Mouse (Mus musculus) urinary bladder, postnatal 4 days (tissue): ENCODE data around the gene Cx3cr1.
A peak's percentile ranks its signal among the peaks of the same experiment; 100 is the strongest.

Experiments
- DNase-seq, 2 experiments: peaks; one replicate each; pipeline ENCODE4 v3.0.0; 2021 to 2022; ENCODE audit warnings: low spot score in 2 of 2

Gene Cx3cr1

DNA sequence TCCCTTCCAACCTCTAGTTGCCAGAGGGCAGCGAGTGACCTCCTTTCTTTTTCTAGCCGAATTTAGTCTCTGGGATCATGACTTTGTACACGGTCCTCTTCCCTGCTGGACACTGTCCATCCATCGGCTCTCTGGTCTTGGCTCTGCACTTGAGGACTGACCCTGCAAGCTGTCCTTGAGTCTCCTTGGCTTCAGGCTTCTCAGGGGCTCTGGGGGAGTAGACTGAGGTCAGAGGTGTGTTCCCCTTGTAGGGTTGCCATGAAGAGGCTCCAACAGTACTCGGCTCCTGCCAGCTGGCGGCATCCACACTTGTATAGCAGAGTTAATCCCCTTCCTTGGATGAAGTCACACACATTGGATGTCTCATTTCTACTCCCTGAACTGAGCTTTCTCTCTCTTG is 70.0 kb downstream of the Cx3cr1 start:
- DNase-seq, result peak in 1 of 2 experiments; percentile 63

DNA sequence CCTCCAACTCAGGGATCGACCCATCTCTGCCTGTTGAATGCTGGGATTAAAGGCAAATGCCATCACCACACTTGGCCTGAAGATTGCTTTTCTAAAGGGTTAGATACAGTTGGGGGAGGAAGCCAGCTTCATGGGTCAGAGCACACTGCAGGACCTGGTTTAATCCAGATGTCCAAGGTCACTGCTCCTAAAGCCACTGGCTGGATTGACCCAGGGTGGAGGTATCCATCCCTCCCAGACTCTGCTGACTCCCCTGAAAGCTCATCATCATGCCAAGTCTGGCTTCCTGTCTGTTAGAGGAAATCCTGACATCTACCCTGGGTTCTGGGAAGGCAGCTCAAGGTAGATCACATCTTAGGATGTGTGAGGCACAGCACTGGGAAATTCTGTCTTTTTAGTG is 70.9 kb downstream of the Cx3cr1 start:
- DNase-seq, result no peak

DNA sequence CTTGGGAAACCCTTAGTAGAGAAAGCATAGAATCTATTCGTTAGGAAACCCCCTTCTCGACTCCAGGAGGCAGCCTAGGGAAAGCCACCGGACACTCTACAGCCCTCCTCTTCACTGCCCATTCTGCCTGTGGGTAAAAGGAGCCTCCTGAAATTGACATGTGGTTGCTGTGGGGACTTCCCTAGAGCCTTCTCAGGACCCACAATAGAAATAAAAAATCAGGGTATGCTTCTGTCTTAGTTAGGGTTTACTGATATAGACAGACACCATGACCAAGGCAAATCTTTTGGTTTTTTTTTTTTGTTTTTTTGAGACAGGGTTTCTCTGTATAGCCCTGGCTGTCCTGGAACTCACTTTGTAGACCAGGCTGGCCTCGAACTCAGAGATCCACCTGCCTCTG is 73.6 kb downstream of the Cx3cr1 start:
- no peak for DNase-seq

DNA sequence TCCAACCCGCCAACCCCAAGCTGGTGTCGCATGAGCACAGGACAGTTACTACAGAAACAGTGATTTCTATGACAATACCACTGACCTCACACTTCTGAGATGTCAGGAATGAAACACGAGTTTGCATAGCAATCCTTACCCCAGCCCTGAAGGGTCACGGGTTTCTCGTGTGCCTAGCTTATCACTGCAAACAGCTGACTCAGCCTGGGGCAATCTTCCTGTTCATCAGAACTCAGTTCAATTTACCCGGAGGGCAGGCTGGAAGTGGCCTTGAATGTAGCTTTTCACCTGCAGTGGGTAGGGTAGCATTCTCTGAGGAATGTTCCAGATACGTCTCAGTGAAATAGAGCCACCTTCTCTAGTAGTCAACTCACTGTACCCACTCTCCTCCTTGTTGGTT is 75.5 kb downstream of the Cx3cr1 start:
- no peak for DNase-seq

DNA sequence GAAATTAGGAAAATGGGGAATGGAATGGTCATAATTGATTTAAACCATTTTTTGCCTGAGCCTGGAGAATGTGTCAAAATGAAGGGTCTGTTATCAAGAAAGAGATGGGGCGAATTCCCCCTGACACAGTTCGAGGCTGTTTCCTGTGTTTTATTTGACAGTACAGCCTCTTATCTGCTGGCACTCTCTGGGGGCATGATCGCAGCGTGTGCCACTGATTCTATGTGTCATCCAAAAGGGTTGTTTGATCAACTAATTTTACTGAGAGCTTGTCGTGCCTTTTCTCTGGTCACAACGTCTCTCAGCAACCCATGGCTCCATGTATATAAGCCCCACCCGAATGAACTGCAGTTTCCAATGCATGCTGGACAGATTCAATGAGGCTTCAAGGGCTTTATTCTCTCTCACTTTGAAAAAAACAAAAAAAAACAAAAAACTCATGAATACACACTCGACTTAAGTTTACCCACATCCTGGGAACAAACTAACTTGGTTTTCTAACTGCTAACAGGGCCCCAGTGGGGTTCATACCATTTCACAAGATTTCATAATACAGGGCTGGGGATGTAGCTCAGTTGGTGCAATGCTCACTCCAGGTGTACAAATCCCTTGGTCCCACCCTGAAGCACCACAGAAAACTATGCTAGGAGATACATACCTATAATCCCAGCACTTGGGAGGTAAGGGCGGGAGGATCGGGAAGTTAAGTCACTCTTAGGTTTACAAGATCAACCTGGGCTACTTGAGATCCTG is 76.4 kb downstream of the Cx3cr1 start:
- no peak for DNase-seq

DNA sequence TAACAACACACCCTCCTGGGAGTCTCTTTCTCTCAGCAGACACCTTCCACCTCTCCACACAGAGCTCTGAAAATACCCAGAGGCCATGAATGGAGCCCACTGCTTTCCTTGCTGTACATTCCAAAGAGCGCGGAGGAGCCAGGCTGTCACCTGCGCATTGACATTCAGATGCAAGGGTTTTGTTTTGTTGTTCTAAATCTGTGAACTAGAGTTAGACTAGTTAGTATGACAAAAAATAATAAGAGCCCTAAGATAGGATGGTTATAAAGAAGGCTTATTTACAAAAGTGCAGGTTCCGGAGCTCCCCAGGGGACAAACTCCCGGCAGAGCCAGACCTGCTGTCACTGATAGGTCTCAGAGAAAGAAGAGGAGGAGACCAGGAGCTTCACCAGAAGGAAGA is 78.4 kb downstream of the Cx3cr1 start:
- no peak for DNase-seq

DNA sequence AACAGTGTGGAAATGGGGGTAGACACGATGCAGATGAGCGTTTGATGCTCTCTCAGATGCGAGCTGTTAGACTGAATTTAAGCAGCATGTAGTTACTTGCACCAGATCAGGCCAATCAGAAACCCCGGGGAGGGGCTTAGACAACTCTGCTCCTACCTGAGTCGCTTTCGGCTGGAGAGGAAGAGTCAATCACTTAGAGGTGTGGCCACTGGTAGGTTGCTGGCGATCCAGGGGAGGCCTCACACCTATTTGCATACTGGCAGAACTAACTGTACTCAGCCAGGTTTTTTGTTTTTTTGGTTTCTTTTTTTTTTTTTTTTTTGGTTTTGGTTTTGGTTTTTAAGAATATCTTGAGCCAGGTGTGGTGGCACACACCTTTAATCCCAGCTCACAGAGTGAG is 81.4 kb downstream of the Cx3cr1 start:
- no peak for DNase-seq

DNA sequence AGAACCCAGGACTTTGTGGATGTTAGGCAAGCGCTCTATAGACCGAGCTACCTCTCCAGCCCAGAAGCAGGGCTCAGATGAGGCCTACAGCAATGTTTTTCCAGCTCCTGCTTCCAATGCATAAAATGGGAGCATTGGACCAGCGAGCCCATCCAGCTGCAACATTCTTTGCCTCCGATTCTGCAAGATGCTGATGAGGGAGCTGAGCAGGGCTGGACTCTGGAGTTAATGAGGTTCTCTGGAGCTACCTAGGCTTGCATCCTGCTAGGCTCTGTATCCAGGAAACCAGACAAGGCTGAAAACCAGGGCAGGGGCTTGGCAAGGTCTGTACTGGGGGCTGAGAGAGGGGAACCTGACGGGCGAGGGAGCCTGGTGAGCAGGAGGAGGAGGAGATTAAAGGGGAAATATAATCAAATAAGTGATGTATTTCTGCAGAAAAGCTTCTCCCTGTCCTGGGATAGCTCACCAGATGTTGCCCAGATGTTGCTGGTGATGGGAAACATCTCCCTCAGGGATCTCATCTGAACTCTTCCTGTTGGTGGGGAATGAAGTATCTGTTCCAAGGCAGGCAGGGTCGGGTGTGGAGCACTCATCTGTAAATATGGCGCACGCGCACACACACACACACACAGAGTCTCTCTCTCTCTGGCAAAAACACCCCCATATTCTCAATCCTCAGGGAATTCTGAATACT is 83.7 kb downstream of the Cx3cr1 start:
- no peak for DNase-seq

DNA sequence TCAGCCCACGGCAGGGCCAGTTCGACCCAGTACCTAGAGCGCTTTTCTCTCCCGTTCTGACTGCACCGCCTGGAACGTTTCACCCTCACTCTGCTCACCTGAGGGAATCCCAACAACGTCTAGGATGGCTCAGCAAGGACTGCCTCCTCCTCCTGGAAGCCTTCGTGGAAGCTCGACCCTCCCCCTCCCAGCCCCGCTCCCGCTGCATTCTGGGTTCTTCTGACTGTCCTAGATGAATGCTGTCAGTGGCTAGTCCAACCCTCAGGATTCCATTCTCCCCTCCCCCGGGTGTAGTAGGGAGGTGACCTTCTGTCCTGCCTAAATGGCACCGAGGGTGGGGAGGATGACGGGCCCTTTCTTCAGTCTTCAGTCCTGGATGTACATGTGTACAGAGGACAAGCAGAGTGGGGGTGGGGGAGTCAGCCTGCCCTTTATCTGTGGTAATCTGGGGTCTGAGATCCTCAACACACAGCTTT is 85.1 kb downstream of the Cx3cr1 start, which contains the start of gene Csrnp1:
Csrnp1 (minus strand) TSS at position 123 of the 476 bp plus-strand sequence.
- DNase-seq, result no peak

DNA sequence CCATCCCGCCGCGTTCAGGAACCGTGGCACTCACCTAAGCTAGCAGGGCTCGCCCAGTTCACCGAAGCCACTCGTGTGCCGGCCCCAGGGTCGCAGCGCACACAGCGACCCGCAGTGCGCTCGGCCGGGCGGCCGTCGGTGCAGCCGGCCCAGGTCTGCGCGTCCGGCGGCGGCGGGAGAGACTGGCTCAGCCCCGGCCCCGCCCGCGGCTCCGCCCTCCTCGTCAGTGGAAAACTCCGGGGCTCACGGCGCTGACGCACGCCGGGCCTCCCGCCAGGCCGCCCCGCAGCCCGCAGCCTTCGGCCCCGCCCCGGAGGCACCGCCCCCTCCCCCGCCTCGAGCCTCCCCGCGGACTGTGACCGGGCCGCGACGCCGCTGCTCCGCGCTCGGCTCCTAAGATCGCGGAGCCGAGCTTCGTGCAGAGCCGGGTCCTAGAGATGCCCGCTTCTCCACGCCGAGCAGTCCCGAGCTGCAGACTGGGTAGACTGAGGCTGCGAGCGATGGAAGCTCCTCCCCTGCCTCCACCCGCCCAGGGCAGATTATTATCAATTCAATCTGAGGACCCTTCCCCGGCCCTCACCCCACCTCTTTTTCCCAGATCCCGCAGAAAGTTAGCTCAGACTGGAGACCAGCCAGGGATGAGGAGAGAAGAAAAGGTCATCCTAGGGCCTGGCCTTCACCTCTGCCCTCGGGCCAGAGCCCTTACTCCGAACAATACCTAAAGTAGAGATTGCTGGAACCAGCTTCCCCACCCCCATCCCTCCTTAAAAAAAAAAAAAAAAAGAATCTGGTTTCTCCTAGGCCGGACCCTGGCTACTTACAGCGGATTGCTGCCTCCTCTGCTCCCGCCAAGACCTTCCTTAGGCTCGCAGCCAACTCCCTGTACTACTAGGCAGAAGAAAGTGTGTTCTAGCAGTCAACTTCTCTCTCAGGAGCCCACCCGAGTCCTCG is 85.8 kb downstream of the Cx3cr1 start:
- DNase-seq, result peak; percentile 88

DNA sequence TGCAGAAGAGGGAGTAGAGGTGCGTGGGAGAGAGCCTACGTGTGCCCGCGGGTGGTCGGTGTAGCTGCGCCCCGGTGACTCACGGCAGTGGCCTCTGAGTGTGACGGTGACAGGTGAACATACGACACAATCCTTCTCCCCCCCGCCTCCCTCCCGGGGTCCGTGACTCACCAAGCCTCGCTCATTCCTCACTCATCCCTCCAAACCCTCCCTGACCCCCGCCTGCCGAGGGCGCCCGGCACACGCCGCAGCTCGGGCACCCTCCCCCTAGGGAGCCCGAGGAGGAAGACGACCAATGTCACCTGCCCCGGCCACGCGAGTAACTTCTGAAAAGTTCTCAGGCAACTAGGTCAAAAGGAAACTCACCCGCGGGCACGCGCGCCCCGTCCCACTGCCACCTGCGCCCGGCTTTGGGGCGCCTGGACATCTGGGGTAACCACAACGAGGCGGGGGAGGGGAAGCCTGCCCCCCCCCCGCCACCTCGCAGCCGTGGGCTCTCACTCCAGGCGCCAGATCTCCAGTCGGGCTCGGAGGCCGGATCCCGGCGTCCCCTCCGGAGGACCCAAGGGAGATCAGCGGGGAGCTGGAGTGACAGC is 86.6 kb downstream of the Cx3cr1 start:
- peak in 1 of 2 experiments; percentile 52 for DNase-seq

DNA sequence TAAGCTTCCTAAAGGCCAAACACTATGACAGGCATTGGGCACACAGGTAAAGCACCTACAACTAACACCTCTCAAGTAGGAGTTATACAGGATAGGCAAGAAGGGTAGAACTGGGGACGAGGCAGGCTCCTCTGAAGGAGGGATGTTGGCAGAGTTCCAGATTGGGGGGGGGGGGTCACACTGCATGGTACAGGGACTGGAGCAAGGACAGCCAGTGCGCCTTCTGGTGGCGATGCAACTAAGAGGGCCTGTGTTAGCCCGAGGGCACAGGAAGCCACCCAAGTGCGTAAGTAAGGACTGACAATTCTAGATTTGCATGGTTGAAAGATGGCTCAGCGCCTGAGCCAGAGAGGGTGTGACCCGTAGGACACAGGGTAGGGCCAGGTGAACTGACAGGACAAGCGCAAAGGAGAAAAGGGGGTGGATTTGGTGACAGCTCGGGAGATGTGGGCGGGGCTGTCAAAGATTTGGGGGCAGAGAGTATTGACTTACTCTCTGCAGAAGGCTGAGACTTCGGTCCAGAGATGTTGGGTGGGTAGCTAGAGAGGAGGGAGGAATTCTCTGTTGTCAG is 87.4 kb downstream of the Cx3cr1 start:
- DNase-seq, result no peak

DNA sequence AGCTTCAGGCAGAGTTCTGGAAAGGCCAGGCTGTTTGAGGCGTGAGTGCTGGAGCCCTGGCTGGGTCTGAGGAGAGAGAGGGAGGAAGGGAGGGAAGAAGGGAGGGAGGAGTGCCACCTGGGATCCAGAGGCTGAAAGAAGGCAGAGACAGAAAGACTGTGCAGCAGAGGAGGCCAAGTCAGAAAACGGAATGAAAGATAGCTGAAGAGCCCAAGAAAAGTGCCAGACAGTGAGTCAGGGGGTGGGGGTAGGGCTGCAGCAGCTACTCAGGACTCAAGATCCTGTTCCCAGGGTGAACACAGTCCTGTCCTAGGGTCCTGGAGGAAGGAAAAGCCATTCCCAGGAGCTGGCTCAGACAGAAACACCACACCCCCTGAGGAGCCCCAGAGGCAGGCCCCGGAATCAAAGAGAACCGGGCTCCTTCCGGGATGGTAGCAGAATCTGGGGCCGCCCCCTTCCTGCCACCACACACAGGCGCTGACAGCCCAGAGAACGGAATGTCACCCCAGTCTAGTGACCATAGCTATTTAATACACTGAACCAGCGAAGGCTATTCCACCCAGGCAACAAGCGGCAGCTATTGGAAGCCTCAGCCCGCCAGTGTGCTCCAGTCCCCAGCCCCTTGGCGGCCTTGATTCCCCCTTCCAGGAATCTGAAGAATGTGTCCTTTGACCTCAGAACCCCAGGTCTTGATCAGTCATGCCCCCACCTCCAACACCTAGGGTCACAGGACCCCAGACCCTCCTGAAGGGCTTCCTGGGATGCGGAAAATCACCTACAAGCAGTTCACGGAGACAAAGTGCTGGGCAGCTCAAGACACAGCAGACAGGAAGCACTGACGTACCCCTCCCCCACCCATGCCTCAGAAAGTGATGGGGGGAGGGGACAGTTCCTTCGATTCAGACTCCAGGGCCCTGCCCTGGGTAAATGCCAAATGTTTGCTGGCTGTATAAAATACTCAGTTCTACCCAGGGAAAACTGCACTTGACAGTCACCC is 88.2 kb downstream of the Cx3cr1 start:
- DNase-seq, result peak in 1 of 2 experiments; percentile 62

DNA sequence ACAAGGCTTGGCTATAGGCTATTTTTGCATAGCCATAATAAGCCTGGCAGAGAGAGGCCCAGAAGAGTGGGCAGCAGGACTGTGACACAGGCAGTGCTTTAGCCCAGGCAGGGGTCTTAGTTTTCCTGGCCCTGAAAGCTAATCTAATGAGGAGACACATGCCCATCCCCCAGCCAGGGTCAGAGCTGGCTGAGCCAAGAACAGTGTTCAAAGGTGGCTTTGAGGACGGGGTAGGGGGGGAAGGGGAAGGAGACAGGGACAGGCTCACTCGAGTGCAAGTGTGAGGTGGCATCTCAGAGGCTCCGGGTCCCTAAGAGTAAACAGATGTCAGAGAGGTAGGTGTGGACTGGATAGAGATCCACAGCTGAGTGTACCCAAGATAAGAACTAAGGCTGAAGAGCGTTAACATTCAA is 88.9 kb downstream of the Cx3cr1 start:
- no peak for DNase-seq

DNA sequence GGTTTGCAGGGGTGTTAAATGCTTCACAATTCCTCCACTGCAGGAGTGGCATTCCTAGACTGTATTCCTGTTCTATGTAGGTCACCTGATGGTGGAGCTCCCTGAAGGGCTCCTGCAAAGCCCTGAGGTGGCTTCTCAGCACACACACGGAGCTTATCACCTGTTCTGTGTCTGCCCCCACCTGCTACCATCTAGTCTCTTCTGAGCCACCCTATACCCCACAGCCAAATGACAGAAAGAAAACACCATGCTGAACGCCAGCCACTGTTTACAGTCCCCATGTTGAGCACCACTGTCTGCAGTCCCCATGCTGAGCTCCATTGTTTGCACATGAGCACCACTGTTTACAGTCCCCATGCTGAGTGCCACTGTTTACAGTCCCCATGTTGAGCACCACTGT is 89.9 kb downstream of the Cx3cr1 start:
- DNase-seq, result no peak

DNA sequence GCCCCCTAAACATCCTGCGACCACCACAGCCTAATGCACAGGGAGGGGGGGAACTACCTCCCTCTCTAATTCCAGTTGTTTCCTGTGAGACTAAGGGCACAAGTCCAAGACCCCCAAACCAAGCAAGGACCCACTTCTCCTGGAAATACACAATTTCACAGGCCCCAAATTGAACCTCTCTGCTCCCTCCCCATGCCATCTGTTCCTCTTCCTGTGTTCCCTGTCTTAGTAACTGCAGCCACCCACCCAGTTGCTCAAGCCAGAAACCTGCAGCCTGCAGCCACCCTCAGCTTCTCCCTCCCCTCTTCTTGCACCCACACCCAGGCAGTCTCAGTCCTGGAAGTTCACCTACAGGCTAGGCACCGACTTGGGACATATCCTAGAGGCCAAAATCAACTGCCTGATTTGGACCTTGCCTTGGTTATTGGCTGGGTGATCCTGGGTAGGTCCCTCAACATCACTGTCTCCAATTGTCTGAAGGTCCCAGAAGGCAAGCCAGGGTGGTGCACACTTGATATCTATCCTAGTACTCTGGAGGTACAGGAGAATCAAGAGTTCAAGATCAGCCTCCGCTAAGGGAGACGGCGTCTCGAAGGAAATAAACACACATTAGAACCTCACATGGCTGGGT is 90.8 kb downstream of the Cx3cr1 start:
- DNase-seq, result no peak

DNA sequence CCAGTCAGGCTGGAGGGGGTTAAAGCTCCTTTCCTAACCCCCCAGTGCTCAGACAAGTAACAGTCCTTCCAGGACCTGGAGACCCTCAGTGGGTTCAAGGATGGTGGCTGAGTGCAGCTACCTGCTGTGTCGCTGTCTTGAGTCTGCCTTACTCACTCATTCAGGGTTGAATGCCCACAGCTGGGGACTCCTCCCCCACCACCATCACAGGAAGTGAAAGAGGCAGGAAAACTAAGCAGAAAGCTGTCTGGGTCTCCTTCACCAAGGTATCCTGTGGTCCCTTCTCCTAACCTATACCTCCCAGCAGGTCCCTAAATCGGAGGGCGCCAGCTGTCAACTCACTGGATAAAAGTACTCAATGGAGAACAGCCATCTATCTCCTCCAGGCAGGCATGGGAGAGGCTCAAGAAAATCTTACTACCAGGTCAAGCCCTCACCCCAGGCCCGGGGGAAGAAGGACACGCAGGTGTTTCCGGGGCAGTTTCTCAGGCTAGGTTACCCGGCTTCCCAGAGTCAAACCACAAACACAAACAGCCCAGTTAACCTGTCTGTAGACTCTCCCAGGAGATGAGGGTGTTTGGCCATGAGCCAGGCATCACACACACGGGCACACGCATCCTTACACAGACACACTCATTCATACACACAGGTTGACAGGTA is 91.4 kb downstream of the Cx3cr1 start:
- DNase-seq, result no peak

DNA sequence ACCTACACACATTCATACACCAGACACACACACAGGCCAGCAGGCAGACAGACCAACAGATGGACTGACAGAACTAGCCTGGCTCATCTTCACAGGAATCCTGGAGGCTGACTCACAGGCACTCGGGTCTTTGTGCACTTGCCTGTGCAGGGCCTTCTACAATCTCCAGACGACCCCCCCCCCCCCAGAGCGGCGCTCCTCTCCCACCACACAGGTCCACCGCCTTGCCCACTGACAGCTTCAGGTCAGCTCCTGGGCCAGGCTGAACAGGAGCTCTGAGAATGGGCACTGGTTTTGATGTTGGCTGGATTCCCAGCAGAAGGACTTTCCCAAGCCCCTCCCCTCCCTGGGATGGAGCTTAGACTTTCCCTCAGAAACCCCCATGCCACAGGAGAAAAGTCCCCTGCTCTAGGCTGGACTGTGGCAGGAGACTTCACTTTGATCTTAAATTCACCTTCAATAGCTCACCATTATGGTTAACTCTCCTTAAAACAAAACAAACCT is 92.1 kb downstream of the Cx3cr1 start:
- DNase-seq, result no peak
